Mouse (Mus musculus) mouse embryonic stem cell (cell line): ENCODE data around the gene 1700020D05Rik.

Source experiments
- in situ Hi-C, 2 experiments: fragments of 300-500 bp; cut with MboI; formaldehyde crosslinking; loops; 1 replicate in 1 of 2; 3 replicates in 1 of 2; pipeline ENCODE4 v1.14.3; 2019 to 2020; ENCODE audit warnings: low sequenced_read_pairs in 2 of 2, low pct_unique_long_range_greater_than_20kb in 1 of 2, mixed read lengths in 1 of 2; ENCODE audit not compliant: unreplicated experiment in 1 of 2

Gene 1700020D05Rik

GRCm38 (mm10) chr19:5483386-5484359 is 19.9 kb downstream of the 1700020D05Rik start:
- in situ Hi-C loops, result no loop called here

GRCm38 (mm10) chr19:5481398-5481797 is 22.2 kb downstream of the 1700020D05Rik start:
- in situ Hi-C loops, result no loop called here

DNA sequence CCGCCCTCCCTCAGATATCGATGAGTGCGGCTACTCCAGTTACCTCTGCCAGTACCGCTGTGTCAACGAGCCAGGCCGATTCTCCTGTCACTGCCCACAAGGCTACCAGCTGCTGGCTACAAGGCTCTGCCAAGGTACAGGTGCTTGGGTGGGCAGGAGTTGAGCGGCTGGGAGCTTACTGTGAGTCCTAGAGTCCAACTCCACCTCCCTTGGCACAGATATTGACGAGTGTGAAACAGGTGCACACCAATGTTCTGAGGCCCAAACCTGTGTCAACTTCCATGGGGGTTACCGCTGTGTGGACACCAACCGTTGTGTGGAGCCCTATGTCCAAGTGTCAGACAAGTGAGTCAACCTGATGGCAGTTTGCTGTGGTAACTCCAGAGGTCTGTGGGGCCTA is 23.6 kb downstream of the 1700020D05Rik start:
- in situ Hi-C loops, result no loop called here

DNA sequence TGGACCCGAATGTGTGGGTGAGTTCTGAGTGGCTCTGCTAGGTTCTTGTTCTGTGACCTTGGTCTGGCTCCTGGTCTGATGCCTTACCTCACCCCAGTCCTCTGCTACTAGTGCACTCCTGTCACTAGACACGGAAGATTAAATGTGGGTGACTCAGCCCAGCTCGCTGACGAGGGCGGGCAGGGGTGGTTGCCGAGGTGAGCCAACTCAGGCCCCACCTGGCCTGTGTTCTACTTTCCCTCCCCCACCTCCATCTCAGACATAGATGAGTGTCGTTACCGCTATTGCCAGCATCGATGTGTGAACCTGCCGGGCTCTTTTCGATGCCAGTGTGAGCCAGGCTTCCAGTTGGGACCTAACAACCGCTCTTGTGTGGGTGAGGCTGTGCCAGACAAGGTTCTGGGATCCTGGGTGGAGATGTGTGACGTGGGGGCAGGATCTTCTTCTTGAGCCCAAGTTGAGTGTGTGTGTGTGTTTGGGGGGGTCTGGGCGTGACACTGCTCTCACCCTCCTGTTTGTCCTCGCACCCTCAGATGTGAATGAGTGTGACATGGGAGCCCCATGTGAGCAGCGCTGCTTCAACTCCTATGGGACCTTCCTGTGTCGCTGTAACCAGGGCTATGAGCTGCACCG is 25.8 kb downstream of the 1700020D05Rik start:
- in situ Hi-C loops, result no loop called here

GRCm38 (mm10) chr19:5477004-5477667 is 26.5 kb downstream of the 1700020D05Rik start:
- in situ Hi-C loops, result no loop called here

GRCm38 (mm10) chr19:5475069-5475714 is 28.4 kb downstream of the 1700020D05Rik start:
- in situ Hi-C loops, result no loop called here

DNA sequence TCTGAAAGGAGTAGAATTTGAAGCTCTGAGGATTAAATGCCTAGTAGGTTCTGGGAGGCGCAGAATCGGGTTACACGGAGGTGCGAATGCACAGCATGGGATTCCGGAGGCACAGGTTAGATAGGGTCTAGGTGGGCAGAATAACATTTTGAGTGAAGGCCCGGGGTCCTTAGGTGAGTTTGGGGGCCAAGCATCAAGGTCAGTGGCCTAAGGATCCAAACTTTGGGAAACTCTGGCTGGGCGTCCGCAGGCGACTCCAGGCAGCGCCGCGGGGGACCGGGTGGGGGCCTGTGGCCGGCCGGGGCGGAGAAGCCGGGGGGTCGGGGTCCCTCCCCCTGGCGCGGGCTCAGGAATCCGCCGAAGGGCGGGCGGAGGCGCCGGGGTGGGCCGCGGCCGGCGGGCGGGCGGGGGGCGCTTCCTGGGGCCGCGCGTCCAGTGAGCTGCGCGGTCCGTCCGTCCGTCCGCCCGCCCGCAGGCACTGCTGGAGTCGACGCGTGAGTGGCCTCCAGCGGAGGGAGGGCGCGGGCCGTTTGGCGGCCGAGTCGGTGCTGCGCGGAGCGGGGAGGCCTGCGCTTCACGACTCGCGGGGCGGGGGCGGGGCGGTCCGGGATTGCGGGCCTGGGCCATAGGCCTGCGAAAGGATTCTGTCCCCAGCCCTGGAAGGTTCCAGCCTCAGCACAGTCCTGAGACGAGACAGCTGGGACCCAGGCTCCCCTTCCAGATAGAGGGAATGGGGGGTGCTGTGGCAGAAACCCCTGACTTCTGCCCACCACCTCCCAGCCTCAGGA is 29.1 kb downstream of the 1700020D05Rik start:
- in situ Hi-C loops, result no loop called here

- in situ Hi-C loops, result no loop called here
Measured at GRCm38 (mm10) chr19:5473720-5474119, 29.9 kb downstream of the 1700020D05Rik start, which contains the start of gene Efemp2. TSS of gene Efemp2 (plus strand) at chr19:5473954.

DNA sequence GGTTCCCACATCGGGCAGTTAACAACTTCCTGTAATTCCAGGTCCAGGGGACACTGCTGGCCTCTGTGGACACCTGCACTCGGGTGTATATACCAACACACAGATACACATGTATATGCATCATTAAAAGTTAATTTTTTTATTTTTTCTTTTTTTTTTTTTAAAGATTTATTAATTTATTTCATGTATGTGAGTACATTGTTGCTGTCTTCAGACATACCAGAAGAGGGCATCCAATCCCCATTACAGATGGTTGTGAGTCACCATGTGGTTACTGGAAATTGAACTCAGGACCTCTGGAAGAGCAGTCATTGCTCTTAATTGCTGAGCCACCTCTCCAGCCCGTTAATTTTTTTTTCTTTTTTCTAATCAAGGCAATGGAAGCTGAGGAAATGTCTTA is 30.7 kb downstream of the 1700020D05Rik start:
- in situ Hi-C loops, result no loop called here

DNA sequence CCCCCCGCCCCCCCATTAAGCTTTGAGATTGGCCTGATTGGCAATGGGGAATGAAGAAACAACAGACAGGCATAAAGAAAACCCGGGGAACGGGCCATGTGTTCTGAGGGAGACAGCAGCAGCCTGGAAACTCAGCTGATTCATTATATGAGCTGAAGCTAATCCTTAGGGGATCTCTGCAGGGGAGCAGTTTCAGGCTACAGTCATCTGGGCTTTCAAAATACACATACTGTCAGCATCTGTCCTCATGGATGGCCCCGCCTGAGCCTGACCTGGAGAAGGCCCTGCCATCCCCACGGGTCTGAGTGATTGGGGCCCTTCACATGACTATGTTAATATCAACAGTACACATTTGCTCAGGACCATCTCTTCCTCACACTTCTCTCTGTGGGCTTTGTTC is 31.7 kb downstream of the 1700020D05Rik start:
- in situ Hi-C loops, result no loop called here

GRCm38 (mm10) chr19:5468374-5468773 is 35.2 kb downstream of the 1700020D05Rik start, which contains the start of gene Ctsw:
TSS of gene Ctsw (minus strand) at chr19:5468507.
- in situ Hi-C loops, result no loop called here

- in situ Hi-C loops, result no loop called here
Measured at GRCm38 (mm10) chr19:5466916-5467500, 36.6 kb downstream of the 1700020D05Rik start.

GRCm38 (mm10) chr19:5465037-5465436 is 38.5 kb downstream of the 1700020D05Rik start:
- in situ Hi-C loops, result no loop called here

DNA sequence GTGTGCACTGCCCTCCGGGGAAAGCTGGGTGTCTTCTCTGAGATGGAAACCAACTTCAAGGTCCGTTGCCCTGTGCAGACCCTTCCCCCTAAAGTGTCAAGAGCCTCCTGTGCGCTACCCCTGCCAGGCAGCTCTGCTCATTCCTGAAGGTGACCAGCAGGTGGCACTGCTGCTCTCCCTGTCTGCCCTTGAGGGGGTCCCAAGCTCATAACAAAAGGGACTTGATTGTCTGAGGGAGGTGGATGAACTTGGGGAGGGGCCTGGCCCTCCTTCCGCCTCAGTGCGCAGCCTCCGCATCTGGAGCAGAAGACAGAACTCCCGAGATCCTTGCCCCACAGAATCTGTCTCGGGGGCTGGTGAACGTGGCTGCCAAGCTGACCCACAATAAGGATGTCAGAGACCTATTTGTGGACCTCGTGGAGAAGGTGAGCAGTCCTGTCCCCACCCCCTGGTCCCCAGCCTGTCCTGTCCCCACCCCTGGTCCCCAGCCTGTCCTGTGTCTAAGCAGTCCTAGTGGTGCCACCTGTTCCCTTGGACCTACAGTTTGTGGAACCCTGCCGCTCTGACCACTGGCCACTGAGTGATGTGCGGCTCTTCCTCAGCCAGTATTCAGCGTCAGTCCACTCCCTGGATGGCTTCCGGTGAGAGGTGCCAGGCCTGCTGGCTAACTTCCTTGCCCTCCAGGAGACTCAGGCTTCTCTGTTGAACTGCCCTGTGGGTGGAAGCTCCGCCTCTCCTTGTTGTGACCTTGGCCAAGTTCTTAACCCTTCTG is 39.6 kb downstream of the 1700020D05Rik start:
- in situ Hi-C loops, result no loop called here

GRCm38 (mm10) chr19:5463212-5463611 is 40.4 kb downstream of the 1700020D05Rik start:
- in situ Hi-C loops, result no loop called here

DNA sequence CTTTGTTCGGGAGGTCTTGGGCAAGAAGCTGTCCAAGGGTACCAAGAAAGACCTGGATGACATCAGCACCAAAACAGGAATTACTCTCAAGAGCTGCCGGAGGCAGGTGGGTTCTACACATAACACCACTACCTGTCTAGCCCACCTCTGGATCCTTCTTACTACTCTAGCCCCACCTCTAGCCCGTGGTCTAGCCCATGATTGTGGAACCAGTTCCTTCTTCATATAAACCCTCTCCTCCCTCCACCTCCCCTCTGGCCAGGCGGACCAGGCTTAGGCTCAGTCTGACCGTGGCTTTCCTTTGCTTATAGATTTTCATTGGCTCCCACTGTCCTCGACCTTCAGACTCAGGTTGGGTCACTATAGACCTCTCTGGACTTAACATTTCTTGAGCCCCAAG is 42.2 kb downstream of the 1700020D05Rik start:
- in situ Hi-C loops, result no loop called here

- in situ Hi-C loops, result no loop called here
Measured at GRCm38 (mm10) chr19:5460465-5460911, 43.1 kb downstream of the 1700020D05Rik start, which contains the start of gene Fibp. TSS of gene Fibp (plus strand) at chr19:5460615.
